Mouse (Mus musculus): Measurements from ENCODE around the gene Gm20388. TPM values are rescaled to one million over a fixed set of nuclear protein-coding genes. Genes with fewer than 3 reads are reported as not detected.

The Gm20388 gene
- polyA plus RNA-seq, 1 experiment from 2014 or later = not detected

- H3K27me3 ChIP-seq (ENCODE audit: control insufficient read depth, insufficient read depth, low read length) = no peaks in the 10 kb centered on the region
- H3K4me1 ChIP-seq (ENCODE audit: control insufficient read depth, insufficient read depth, low read length) = peaks cover 26% of the 10 kb centered on the region
- WGBS = 83% methylated on average over 18 of the region's 18 CpGs
- ATAC-seq (ENCODE audit: insufficient number of reproducible peaks, low FRiP score, low TSS enrichment, low read depth) (no peak), DNase-seq (ENCODE audit: low spot score) (no peak)
- no peak overlapping the region for H3K4me3 ChIP-seq (ENCODE audit: low read depth, low read length)
- no peak overlapping the region for H3K27ac ChIP-seq (replicated peaks; ENCODE audit: low read depth, low read length)
- no peak overlapping the region for H3K4me2 ChIP-seq (ENCODE audit: low read depth, severe bottlenecking)
- no peaks in the 10 kb centered on the region for H3K9me3 ChIP-seq (ENCODE audit: control insufficient read depth, low read length)
- no peaks in the 10 kb centered on the region; the same call in 1 of the 2 replicates for H3K36me3 ChIP-seq (ENCODE audit: control insufficient read depth, insufficient read depth, low read length)
- H3K9ac ChIP-seq (ENCODE audit: low read length) = no peak overlapping the region
Measured at GRCm38 (mm10) chr8:121899180-121900044, 1988.8 kb downstream of the Gm20388 start.

- no peak overlapping the region for H3K4me2 ChIP-seq (ENCODE audit: low read depth, severe bottlenecking)
- no peak overlapping the region for H3K9ac ChIP-seq (ENCODE audit: low read length)
- H3K4me3 ChIP-seq (ENCODE audit: low read depth, low read length) = no peak overlapping the region
- DNase-seq (ENCODE audit: low spot score) = peak; percentile 38
- no peak overlapping the region; the same call in 1 of the 2 replicates for H3K27ac ChIP-seq (replicated peaks; ENCODE audit: low read depth, low read length)
- 0 out of 2 replicates have a peak, but pooled peaks have one; percentile 27 for ATAC-seq (ENCODE audit: insufficient number of reproducible peaks, low FRiP score, low TSS enrichment, low read depth)
- no peaks in the 10 kb centered on the region for H3K9me3 ChIP-seq (ENCODE audit: control insufficient read depth, low read length)
- H3K36me3 ChIP-seq (ENCODE audit: control insufficient read depth, insufficient read depth, low read length) = no peaks in the 10 kb centered on the region; the same call in 1 of the 2 replicates
- WGBS = 43% methylated on average over 8 of the region's 8 CpGs
- H3K4me1 ChIP-seq (ENCODE audit: control insufficient read depth, insufficient read depth, low read length) = peaks cover 29% of the 10 kb centered on the region
- H3K27me3 ChIP-seq (ENCODE audit: control insufficient read depth, insufficient read depth, low read length) = peaks cover 2% of the 10 kb centered on the region; the same call in 1 of the 2 replicates
Measured at GRCm38 (mm10) chr8:121901498-121902236, 1991.0 kb downstream of the Gm20388 start.

GRCm38 (mm10) chr8:121903977-121904376 lies 1993.3 kb downstream of the Gm20388 start:
- peaks cover 18% of the 10 kb centered on the region for H3K4me1 ChIP-seq (ENCODE audit: control insufficient read depth, insufficient read depth, low read length)
- H3K4me2 ChIP-seq (ENCODE audit: low read depth, severe bottlenecking) = no peak overlapping the region
- H3K9me3 ChIP-seq (ENCODE audit: control insufficient read depth, low read length) = no peaks in the 10 kb centered on the region

GRCm38 (mm10) chr8:121904999-121905398 lies 1994.4 kb downstream of the Gm20388 start:
- Histone ChIP-seq H3K9me3 (ENCODE audit: control insufficient read depth, low read length) (no peaks in the 10 kb centered on the region), H3K9ac (ENCODE audit: low read length) (no peak overlapping the region), H3K4me3 (ENCODE audit: low read depth, low read length) (no peak overlapping the region), H3K36me3 (ENCODE audit: control insufficient read depth, insufficient read depth, low read length) (no peaks in the 10 kb centered on the region), H3K27me3 (ENCODE audit: control insufficient read depth, insufficient read depth, low read length) (peaks cover 2% of the 10 kb centered on the region; the same call in 1 of the 2 replicates), H3K4me1 (ENCODE audit: control insufficient read depth, insufficient read depth, low read length) (peaks cover 18% of the 10 kb centered on the region), H3K27ac (replicated peaks; ENCODE audit: low read depth, low read length) (no peak overlapping the region), H3K4me2 (ENCODE audit: low read depth, severe bottlenecking) (no peak overlapping the region)
- DNase-seq (ENCODE audit: low spot score) = no peak
- ATAC-seq (ENCODE audit: insufficient number of reproducible peaks, low FRiP score, low TSS enrichment, low read depth) = no peak
- 82% methylated on average over 9 of the region's 9 CpGs for WGBS

More at GRCm38 (mm10) chr8:121903977-121904376, 1993.3 kb downstream of the Gm20388 start:
- no peak overlapping the region for H3K9ac ChIP-seq (ENCODE audit: low read length)
- no peak for DNase-seq (ENCODE audit: low spot score)
- WGBS = 78% methylated on average over 6 of the region's 6 CpGs
- no peak overlapping the region for H3K27ac ChIP-seq (replicated peaks; ENCODE audit: low read depth, low read length)
- H3K36me3 ChIP-seq (ENCODE audit: control insufficient read depth, insufficient read depth, low read length) = no peaks in the 10 kb centered on the region
- H3K27me3 ChIP-seq (ENCODE audit: control insufficient read depth, insufficient read depth, low read length) = peaks cover 2% of the 10 kb centered on the region; the same call in 1 of the 2 replicates
- H3K4me3 ChIP-seq (ENCODE audit: low read depth, low read length) = no peak overlapping the region
- no peak for ATAC-seq (ENCODE audit: insufficient number of reproducible peaks, low FRiP score, low TSS enrichment, low read depth)

- WGBS = 48% methylated on average over 1 of the region's 1 CpGs
- peaks cover 2% of the 10 kb centered on the region; the same call in 1 of the 2 replicates for H3K27me3 ChIP-seq (ENCODE audit: control insufficient read depth, insufficient read depth, low read length)
- H3K27ac ChIP-seq (replicated peaks; ENCODE audit: low read depth, low read length) = no peak overlapping the region
- H3K36me3 ChIP-seq (ENCODE audit: control insufficient read depth, insufficient read depth, low read length) = no peaks in the 10 kb centered on the region
- no peaks in the 10 kb centered on the region for H3K9me3 ChIP-seq (ENCODE audit: control insufficient read depth, low read length)
- ATAC-seq (ENCODE audit: insufficient number of reproducible peaks, low FRiP score, low TSS enrichment, low read depth) (no peak), DNase-seq (ENCODE audit: low spot score) (no peak)
- H3K9ac ChIP-seq (ENCODE audit: low read length) = no peak overlapping the region
- H3K4me1 ChIP-seq (ENCODE audit: control insufficient read depth, insufficient read depth, low read length) = peaks cover 18% of the 10 kb centered on the region
- no peak overlapping the region for H3K4me3 ChIP-seq (ENCODE audit: low read depth, low read length)
- H3K4me2 ChIP-seq (ENCODE audit: low read depth, severe bottlenecking) = peak overlapping the region; percentile 94
Measured at GRCm38 (mm10) chr8:121905420-121905819, 1994.8 kb downstream of the Gm20388 start.

GRCm38 (mm10) chr8:121905864-121906263 lies 1995.2 kb downstream of the Gm20388 start:
- Histone ChIP-seq H3K27me3 (ENCODE audit: control insufficient read depth, insufficient read depth, low read length) (peaks cover 2% of the 10 kb centered on the region; the same call in 1 of the 2 replicates), H3K36me3 (ENCODE audit: control insufficient read depth, insufficient read depth, low read length) (no peaks in the 10 kb centered on the region), H3K9ac (ENCODE audit: low read length) (no peak overlapping the region), H3K4me3 (ENCODE audit: low read depth, low read length) (peak overlapping the region; percentile 72; the same call in 1 of the 2 replicates), H3K9me3 (ENCODE audit: control insufficient read depth, low read length) (no peaks in the 10 kb centered on the region), H3K4me2 (ENCODE audit: low read depth, severe bottlenecking) (peak overlapping the region; percentile 94), H3K4me1 (ENCODE audit: control insufficient read depth, insufficient read depth, low read length) (peaks cover 18% of the 10 kb centered on the region), H3K27ac (replicated peaks; ENCODE audit: low read depth, low read length) (no peak overlapping the region)
- ATAC-seq (ENCODE audit: insufficient number of reproducible peaks, low FRiP score, low TSS enrichment, low read depth) = no peak
- 42% methylated on average over 5 of the region's 5 CpGs for WGBS
- DNase-seq (ENCODE audit: low spot score) = no peak

GRCm38 (mm10) chr8:121906542-121907512 lies 1996.2 kb downstream of the Gm20388 start:
- WGBS = under 1% methylated on average over 72 of the region's 72 CpGs
- H3K27ac ChIP-seq (replicated peaks; ENCODE audit: low read depth, low read length) = no peak overlapping the region
- DNase-seq (ENCODE audit: low spot score) (peak; percentile 62), ATAC-seq (ENCODE audit: insufficient number of reproducible peaks, low FRiP score, low TSS enrichment, low read depth) (peak; percentile 41; the same call in 1 of the 2 replicates)
- H3K27me3 ChIP-seq (ENCODE audit: control insufficient read depth, insufficient read depth, low read length) = peaks cover 2% of the 10 kb centered on the region; the same call in 1 of the 2 replicates
- H3K36me3 ChIP-seq (ENCODE audit: control insufficient read depth, insufficient read depth, low read length) = no peaks in the 10 kb centered on the region
- no peaks in the 10 kb centered on the region for H3K9me3 ChIP-seq (ENCODE audit: control insufficient read depth, low read length)
- peaks cover 15% of the 10 kb centered on the region for H3K4me1 ChIP-seq (ENCODE audit: control insufficient read depth, insufficient read depth, low read length)
- H3K4me2 ChIP-seq (ENCODE audit: low read depth, severe bottlenecking) = peak overlapping the region; percentile 94
- peak overlapping the region; percentile 58 for H3K9ac ChIP-seq (ENCODE audit: low read length)
- peak overlapping the region; percentile 72 for H3K4me3 ChIP-seq (ENCODE audit: low read depth, low read length)
